Mouse (Mus musculus): ENCODE data around the gene Acad10. TPM values are rescaled to one million over a fixed set of nuclear protein-coding genes. Genes with fewer than 3 reads are reported as not detected.

Acad10 gene
- polyA plus RNA-seq, 1 experiment from 2014 or later, result 1.5 TPM

DNA sequence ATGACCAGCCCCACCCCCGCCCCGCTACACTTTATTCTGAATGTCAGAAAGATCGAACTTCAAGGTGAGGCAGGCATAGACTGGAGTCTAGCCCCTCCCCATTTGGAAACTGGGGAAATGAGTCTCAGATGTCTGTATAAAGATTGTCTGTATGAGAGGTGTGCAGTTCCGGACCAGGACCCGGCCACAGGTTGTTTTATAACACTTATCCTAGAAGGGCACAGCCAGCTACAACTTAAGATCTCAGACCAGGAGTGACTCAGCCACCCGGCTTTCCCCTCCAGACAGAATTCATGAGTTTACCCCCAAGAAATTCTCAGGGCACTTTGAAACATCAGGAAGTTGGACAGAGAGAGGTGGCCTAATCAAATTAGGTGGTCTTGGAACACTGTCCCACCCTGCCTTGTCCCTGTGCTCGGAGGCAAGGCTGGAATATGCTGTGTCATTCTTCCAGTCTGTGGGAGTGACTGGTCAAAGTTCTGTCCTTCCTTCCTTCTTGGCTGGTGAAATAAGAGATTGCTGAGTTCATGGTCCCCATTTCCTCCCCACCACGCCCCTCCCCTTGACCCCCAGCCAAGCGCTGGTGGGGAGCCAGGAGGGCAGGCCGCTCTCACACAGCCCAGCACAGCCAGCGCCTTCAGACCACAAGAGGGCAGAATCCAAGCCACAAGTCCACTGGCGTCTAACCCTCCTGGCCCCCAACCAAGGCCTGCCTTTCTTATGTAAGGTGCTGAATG, 76.4 kb downstream of the Acad10 start:
- H3K36me3 ChIP-seq (ENCODE audit: control insufficient read depth, insufficient read depth), result 0 out of 2 replicates have a peak, but pooled peaks cover 3% of the 10 kb centered on the region
- H3K9me3 ChIP-seq (ENCODE audit: control insufficient read depth, low read length), result no peaks in the 10 kb centered on the region
- no peak overlapping the region for H3K27ac ChIP-seq (ENCODE audit: low read length)
- no peak overlapping the region for H3K4me3 ChIP-seq (replicated peaks; ENCODE audit: low read length)
- no peaks in the 10 kb centered on the region for H3K27me3 ChIP-seq (replicated peaks; ENCODE audit: control insufficient read depth, insufficient read depth, low read length)
- ATAC-seq, result no peak
- WGBS, result 66% methylated on average over 11 of the region's 12 CpGs
- no peak overlapping the region for H3K9ac ChIP-seq (replicated peaks; ENCODE audit: low read depth, low read length)
- no peak overlapping the region for H3K4me2 ChIP-seq (ENCODE audit: low read length)
- H3K4me1 ChIP-seq (replicated peaks; ENCODE audit: control insufficient read depth, insufficient read depth, low read length), result no peaks in the 10 kb centered on the region

DNA sequence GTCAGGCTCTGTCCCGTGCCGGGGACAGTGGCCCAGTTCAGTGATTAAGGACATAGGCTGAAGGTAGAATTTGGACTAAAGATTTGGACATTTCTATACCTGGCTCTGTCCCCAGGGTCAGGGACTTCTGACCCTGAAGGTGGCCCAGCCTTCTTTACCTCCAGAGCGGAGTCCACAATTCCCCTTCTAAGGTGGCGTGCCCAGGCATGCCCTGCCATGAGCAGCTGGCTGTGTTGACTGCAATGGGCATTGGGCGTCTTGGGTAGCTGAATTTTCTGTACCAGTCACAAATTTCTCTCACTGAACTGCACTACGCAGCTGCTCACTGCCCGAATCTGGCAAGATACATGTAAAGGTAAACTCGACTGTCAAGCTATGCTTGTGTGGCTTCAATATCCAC, 78.4 kb downstream of the Acad10 start:
- Histone ChIP-seq H3K36me3 (ENCODE audit: control insufficient read depth, insufficient read depth) (0 out of 2 replicates have a peak, but pooled peaks cover 3% of the 10 kb centered on the region), H3K4me2 (ENCODE audit: low read length) (no peak overlapping the region), H3K27me3 (replicated peaks; ENCODE audit: control insufficient read depth, insufficient read depth, low read length) (no peaks in the 10 kb centered on the region), H3K4me1 (replicated peaks; ENCODE audit: control insufficient read depth, insufficient read depth, low read length) (no peaks in the 10 kb centered on the region), H3K9me3 (ENCODE audit: control insufficient read depth, low read length) (no peaks in the 10 kb centered on the region), H3K4me3 (replicated peaks; ENCODE audit: low read length) (no peak overlapping the region), H3K9ac (replicated peaks; ENCODE audit: low read depth, low read length) (no peak overlapping the region), H3K27ac (ENCODE audit: low read length) (no peak overlapping the region)
- no peak for ATAC-seq
- WGBS, result 94% methylated on average over 8 of the region's 8 CpGs

DNA sequence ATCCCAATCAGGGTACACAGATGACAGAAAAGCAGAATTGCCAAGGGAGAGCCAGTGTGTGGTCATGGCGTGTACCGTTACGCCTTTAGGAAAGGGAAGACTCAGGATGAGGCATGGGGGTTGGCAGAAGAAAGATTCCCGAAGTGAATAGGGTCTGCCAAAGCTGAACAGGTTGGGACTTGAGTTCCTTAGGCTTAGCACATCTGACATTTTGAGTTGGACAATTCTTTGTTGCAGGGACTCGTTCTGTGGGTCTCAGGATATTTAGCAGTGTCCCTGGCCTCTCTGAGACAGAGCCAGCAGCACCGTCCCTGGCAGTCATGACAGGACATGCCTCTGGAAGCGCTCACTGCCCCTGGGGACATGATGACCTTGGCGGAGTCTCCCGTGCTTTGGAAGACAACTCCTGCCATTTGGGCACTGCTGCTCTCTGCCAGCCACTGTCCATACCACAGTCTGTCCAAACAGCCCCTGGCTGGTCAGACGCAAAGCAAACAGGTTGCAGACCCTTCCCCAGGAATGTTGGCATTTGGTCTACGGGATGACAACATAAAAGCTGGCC, 83.3 kb downstream of the Acad10 start:
- Histone ChIP-seq H3K4me2 (ENCODE audit: low read length) (no peak overlapping the region), H3K36me3 (ENCODE audit: control insufficient read depth, insufficient read depth) (peaks cover 5% of the 10 kb centered on the region; the same call in 1 of the 2 replicates), H3K9ac (replicated peaks; ENCODE audit: low read depth, low read length) (no peak overlapping the region), H3K27me3 (replicated peaks; ENCODE audit: control insufficient read depth, insufficient read depth, low read length) (no peaks in the 10 kb centered on the region), H3K27ac (ENCODE audit: low read length) (no peak overlapping the region), H3K4me1 (replicated peaks; ENCODE audit: control insufficient read depth, insufficient read depth, low read length) (no peaks in the 10 kb centered on the region), H3K4me3 (replicated peaks; ENCODE audit: low read length) (no peak overlapping the region), H3K9me3 (ENCODE audit: control insufficient read depth, low read length) (no peaks in the 10 kb centered on the region)
- ATAC-seq, result no peak
- 92% methylated on average over 11 of the region's 11 CpGs for WGBS

DNA sequence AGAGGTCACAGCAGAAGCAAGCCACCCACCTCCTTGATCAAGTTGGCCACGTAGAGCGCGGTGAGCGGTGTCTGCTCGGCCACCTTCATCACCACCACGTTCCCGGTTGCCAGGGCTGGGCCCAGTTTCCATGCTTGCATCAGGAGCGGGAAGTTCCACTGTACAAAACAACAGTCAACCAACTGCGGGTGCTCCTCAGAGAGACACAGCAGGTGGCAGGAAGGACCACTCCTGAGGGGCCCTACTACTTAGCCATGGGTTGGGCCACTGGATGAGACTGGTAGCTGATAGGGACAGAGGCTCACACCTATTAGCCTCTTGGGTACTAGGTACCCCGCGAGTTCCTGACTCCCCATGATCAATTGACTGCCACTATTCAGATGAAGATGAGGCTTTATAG, 84.4 kb downstream of the Acad10 start:
- H3K9ac ChIP-seq (replicated peaks; ENCODE audit: low read depth, low read length), result no peak overlapping the region
- no peak overlapping the region for H3K4me2 ChIP-seq (ENCODE audit: low read length)
- no peaks in the 10 kb centered on the region for H3K4me1 ChIP-seq (replicated peaks; ENCODE audit: control insufficient read depth, insufficient read depth, low read length)
- no peaks in the 10 kb centered on the region for H3K9me3 ChIP-seq (ENCODE audit: control insufficient read depth, low read length)
- H3K27me3 ChIP-seq (replicated peaks; ENCODE audit: control insufficient read depth, insufficient read depth, low read length), result no peaks in the 10 kb centered on the region
- no peak overlapping the region for H3K4me3 ChIP-seq (replicated peaks; ENCODE audit: low read length)
- no peak overlapping the region for H3K27ac ChIP-seq (ENCODE audit: low read length)
- no peak for ATAC-seq
- WGBS, result 96% methylated on average over 11 of the region's 11 CpGs
- H3K36me3 ChIP-seq (ENCODE audit: control insufficient read depth, insufficient read depth), result peaks cover 5% of the 10 kb centered on the region; the same call in 1 of the 2 replicates

DNA sequence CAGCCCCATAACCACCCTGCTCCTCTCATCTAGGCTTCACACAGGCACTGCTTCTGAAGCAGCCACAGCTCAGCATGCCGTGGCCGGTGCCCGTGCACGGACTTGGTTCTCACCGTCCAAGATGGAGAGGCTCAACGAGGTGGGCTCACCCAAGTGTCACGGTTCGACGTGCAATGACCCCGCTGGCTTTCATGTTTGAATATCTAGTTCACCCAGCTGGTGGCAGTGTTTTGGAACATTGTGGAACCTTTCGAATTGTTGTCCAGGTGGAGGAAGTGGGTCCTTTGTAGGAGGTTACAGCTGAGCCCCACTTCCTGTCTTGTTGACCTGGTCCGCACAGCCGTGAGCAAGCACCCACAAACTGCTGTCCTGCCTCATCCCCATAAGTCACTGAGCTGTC, 86.2 kb downstream of the Acad10 start:
- ATAC-seq, result no peak
- 90% methylated on average over 13 of the region's 13 CpGs for WGBS
- Histone ChIP-seq H3K36me3 (ENCODE audit: control insufficient read depth, insufficient read depth) (peaks cover 3% of the 10 kb centered on the region; the same call in 1 of the 2 replicates), H3K9me3 (ENCODE audit: control insufficient read depth, low read length) (no peaks in the 10 kb centered on the region), H3K9ac (replicated peaks; ENCODE audit: low read depth, low read length) (no peak overlapping the region), H3K27ac (ENCODE audit: low read length) (no peak overlapping the region), H3K27me3 (replicated peaks; ENCODE audit: control insufficient read depth, insufficient read depth, low read length) (no peaks in the 10 kb centered on the region), H3K4me3 (replicated peaks; ENCODE audit: low read length) (no peak overlapping the region), H3K4me1 (replicated peaks; ENCODE audit: control insufficient read depth, insufficient read depth, low read length) (no peaks in the 10 kb centered on the region), H3K4me2 (ENCODE audit: low read length) (no peak overlapping the region)

Other genes with a start within 250 kb of the Acad10 start
- gene Tmem116, start 208.6 kb downstream of the Acad10 start, polyA plus RNA-seq (2015; fragmentation: Nextera tagmentation; extraction: Ambion mirVana), result 1.2 and 1.9 TPM in 2 replicates
- gene Erp29, start 208.0 kb downstream of the Acad10 start, polyA plus RNA-seq (2015; fragmentation: Nextera tagmentation; extraction: Ambion mirVana), result 142 and 159 TPM in 2 replicates
- 0.08 TPM in 1 of 2 replicates, not detected in the other for gene Adam1b, start 157.1 kb downstream of the Acad10 start, polyA plus RNA-seq (2015; fragmentation: Nextera tagmentation; extraction: Ambion mirVana)
- 3.4 and 4.9 TPM in 2 replicates for gene Adam1a, start 115.0 kb downstream of the Acad10 start, polyA plus RNA-seq (2015; fragmentation: Nextera tagmentation; extraction: Ambion mirVana)
- gene Gm42878, start 115.0 kb downstream of the Acad10 start, polyA plus RNA-seq (2015; fragmentation: Nextera tagmentation; extraction: Ambion mirVana), result not detected in 2 replicates
- gene Mapkapk5, start 114.6 kb downstream of the Acad10 start, polyA plus RNA-seq (2015; fragmentation: Nextera tagmentation; extraction: Ambion mirVana), result 66.8 and 67.8 TPM in 2 replicates
- 99.2 and 102 TPM in 2 replicates for gene Aldh2, start 66.7 kb downstream of the Acad10 start, polyA plus RNA-seq (2015; fragmentation: Nextera tagmentation; extraction: Ambion mirVana)
- gene Acad12, start 41.6 kb downstream of the Acad10 start, polyA plus RNA-seq (2015; fragmentation: Nextera tagmentation; extraction: Ambion mirVana), result 1.1 and 1.2 TPM in 2 replicates
- 51.5 and 55.5 TPM in 2 replicates for gene Brap, start within 50 bp of the Acad10 start, polyA plus RNA-seq (2015; fragmentation: Nextera tagmentation; extraction: Ambion mirVana)
- 55.8 and 58.3 TPM in 2 replicates for gene Atxn2, start 50.8 kb upstream of the Acad10 start, polyA plus RNA-seq (2015; fragmentation: Nextera tagmentation; extraction: Ambion mirVana)
- 5.5 and 5.9 TPM in 2 replicates for gene Sh2b3, start 177.1 kb upstream of the Acad10 start, polyA plus RNA-seq (2015; fragmentation: Nextera tagmentation; extraction: Ambion mirVana)
- gene Pheta1, start 188.5 kb upstream of the Acad10 start, polyA plus RNA-seq (2015; fragmentation: Nextera tagmentation; extraction: Ambion mirVana), result 55.7 TPM in 2 replicates